28 mouse cellular contexts compared by ENCODE assay signal in genomic region chr7:19675824-19676223, GRCm38 (mm10). TPM values are rescaled to one million over a fixed set of nuclear protein-coding genes. Genes with fewer than 3 reads are reported as not detected.
DNase-seq lines count a peak whose midpoint lies in the region; ATAC-seq lines count a peak whose summit lies in the region.
"Had no signal": no experiment of that assay in that cellular context is flagged by ENCODE, and none has a peak within 500 bp of the region (broad histone marks: within the 10 kb centered on the region; RNA-seq: fewer than 3 reads in every experiment).

No protein-coding gene starts in this region.

- H3K27me3 ChIP-seq in intestine, embryonic 16.5 days (replicated peaks; ENCODE audit: control insufficient read depth, insufficient read depth, low read length), result no peaks in the 10 kb centered on the region
- H3K27me3 ChIP-seq in intestine, embryonic 15.5 days (replicated peaks), result no peaks in the 10 kb centered on the region
- H3K27me3 ChIP-seq in liver, embryonic 13.5 days, result no peaks in the 10 kb centered on the region
- no peaks in the 10 kb centered on the region for H3K27me3 ChIP-seq in limb, embryonic 10.5 days (ENCODE audit: low read depth, poor library complexity, severe bottlenecking)
- no peaks in the 10 kb centered on the region for H3K27me3 ChIP-seq in forebrain, embryonic 15.5 days
- H3K27me3 ChIP-seq: embryonic facial prominence, embryonic 12.5 days; heart, embryonic 13.5 days; hindbrain, embryonic 12.5 days; limb, embryonic 12.5 days; neural tube, embryonic 15.5 days had no signal

- H3K9me3 ChIP-seq in intestine, embryonic 16.5 days (ENCODE audit: control insufficient read depth, low read length), result no peaks in the 10 kb centered on the region
- no peaks in the 10 kb centered on the region for H3K9me3 ChIP-seq in intestine, embryonic 15.5 days
- H3K9me3 ChIP-seq in liver, embryonic 13.5 days (replicated peaks), result no peaks in the 10 kb centered on the region
- no peaks in the 10 kb centered on the region for H3K9me3 ChIP-seq in limb, embryonic 10.5 days (replicated peaks)
- no peaks in the 10 kb centered on the region for H3K9me3 ChIP-seq in forebrain, embryonic 15.5 days
- H3K9me3 ChIP-seq: embryonic facial prominence, embryonic 12.5 days; heart, embryonic 13.5 days; hindbrain, embryonic 12.5 days; limb, embryonic 12.5 days; midbrain, embryonic 10.5 days; neural tube, embryonic 15.5 days had no signal

- peaks cover 9% of the 10 kb centered on the region; the same call in 1 of the 2 replicates for H3K4me1 ChIP-seq in intestine, embryonic 16.5 days (ENCODE audit: control insufficient read depth, insufficient read depth, low read length)
- 0 out of 2 replicates have a peak, but pooled peaks cover 7% of the 10 kb centered on the region for H3K4me1 ChIP-seq in intestine, embryonic 15.5 days (replicated peaks)
- H3K4me1 ChIP-seq in liver, embryonic 13.5 days (replicated peaks), result peaks cover 18% of the 10 kb centered on the region
- no peaks in the 10 kb centered on the region for H3K4me1 ChIP-seq in limb, embryonic 10.5 days
- no peaks in the 10 kb centered on the region for H3K4me1 ChIP-seq in forebrain, embryonic 15.5 days
- H3K4me1 ChIP-seq: embryonic facial prominence, embryonic 12.5 days; heart, embryonic 13.5 days; hindbrain, embryonic 12.5 days; limb, embryonic 12.5 days; midbrain, embryonic 10.5 days; neural tube, embryonic 15.5 days had no signal

- no peak for DNase-seq in liver, embryonic 13.5 days
- no peak for DNase-seq in limb, embryonic 10.5 days (ENCODE audit: low spot score)
- DNase-seq: adrenal gland, adult 2 months; cerebellum, adult 18-20 months; cerebellum, postnatal 14 days; gastrocnemius, postnatal 10 days; heart, adult 18-20 months; heart, postnatal 14 days; kidney, adult 8-10 months; kidney, postnatal 10 days; lung, embryonic 14.5 days had no signal

- ATAC-seq in intestine, embryonic 16.5 days, result no peak
- no peak for ATAC-seq in intestine, embryonic 15.5 days
- no peak for ATAC-seq in liver, embryonic 13.5 days (ENCODE audit: low read depth)
- peak; percentile 95 for ATAC-seq in megakaryocyte, adult 5-6 weeks (ENCODE audit: poor library complexity, severe bottlenecking)
- no peak for ATAC-seq in activated CD4-positive, CD25-positive, alpha-beta regulatory T cell, adult 4 months
- ATAC-seq in forebrain, embryonic 15.5 days (replicated peaks), result no peak
- ATAC-seq: CD4-positive, CD25-positive, alpha-beta regulatory T cell, adult 4 months; forebrain, embryonic 16.5 days had no signal

- H3K9ac ChIP-seq in intestine, embryonic 16.5 days (ENCODE audit: low read depth, low read length), result no peak overlapping the region
- no peak overlapping the region for H3K9ac ChIP-seq in intestine, embryonic 15.5 days
- H3K9ac ChIP-seq in liver, embryonic 13.5 days, result peak overlapping the region; percentile 38
- H3K9ac ChIP-seq in forebrain, embryonic 15.5 days (replicated peaks), result no peak overlapping the region
- H3K9ac ChIP-seq: embryonic facial prominence, embryonic 12.5 days; heart, embryonic 13.5 days; hindbrain, embryonic 12.5 days; limb, embryonic 12.5 days; lung, embryonic 14.5 days; neural tube, embryonic 15.5 days had no signal

- H3K36me3 ChIP-seq in intestine, embryonic 16.5 days (ENCODE audit: control insufficient read depth, insufficient read depth, low read length), result no peaks in the 10 kb centered on the region
- H3K36me3 ChIP-seq in intestine, embryonic 15.5 days, result no peaks in the 10 kb centered on the region
- H3K36me3 ChIP-seq in liver, embryonic 13.5 days, result 0 out of 2 replicates have a peak, but pooled peaks cover 4% of the 10 kb centered on the region
- H3K36me3 ChIP-seq in limb, embryonic 10.5 days, result no peaks in the 10 kb centered on the region
- no peaks in the 10 kb centered on the region for H3K36me3 ChIP-seq in forebrain, embryonic 15.5 days
- H3K36me3 ChIP-seq: embryonic facial prominence, embryonic 12.5 days; heart, embryonic 13.5 days; hindbrain, embryonic 12.5 days; limb, embryonic 12.5 days; midbrain, embryonic 10.5 days; neural tube, embryonic 15.5 days had no signal

- H3K4me3 ChIP-seq in intestine, embryonic 16.5 days (ENCODE audit: low read length), result peak overlapping the region; percentile 28
- H3K4me3 ChIP-seq in intestine, embryonic 15.5 days (replicated peaks), result no peak overlapping the region
- H3K4me3 ChIP-seq in liver, embryonic 13.5 days (replicated peaks), result peak overlapping the region; percentile 37
- no peak overlapping the region for H3K4me3 ChIP-seq in limb, embryonic 10.5 days
- H3K4me3 ChIP-seq in forebrain, embryonic 15.5 days, result no peak overlapping the region
- H3K4me3 ChIP-seq: embryonic facial prominence, embryonic 12.5 days; heart, embryonic 13.5 days; hindbrain, embryonic 12.5 days; limb, embryonic 12.5 days; midbrain, embryonic 10.5 days; neural tube, embryonic 15.5 days had no signal

- H3K27ac ChIP-seq in intestine, embryonic 16.5 days (ENCODE audit: low read length), result no peak overlapping the region
- H3K27ac ChIP-seq in intestine, embryonic 15.5 days, result no peak overlapping the region
- peak overlapping the region; percentile 64 for H3K27ac ChIP-seq in liver, embryonic 13.5 days
- H3K27ac ChIP-seq in limb, embryonic 10.5 days, result no peak overlapping the region
- no peak overlapping the region for H3K27ac ChIP-seq in forebrain, embryonic 15.5 days (replicated peaks)
- H3K27ac ChIP-seq: embryonic facial prominence, embryonic 12.5 days; heart, embryonic 13.5 days; hindbrain, embryonic 12.5 days; limb, embryonic 12.5 days; midbrain, embryonic 10.5 days; neural tube, embryonic 15.5 days had no signal

- 86% methylated on average over 10 of the region's 10 CpGs for WGBS in intestine, embryonic 16.5 days
- 87% methylated on average over 10 of the region's 10 CpGs for WGBS in intestine, embryonic 15.5 days
- 60% methylated on average over 10 of the region's 10 CpGs for WGBS in liver, embryonic 13.5 days (ENCODE audit: insufficient replicate concordance)
- WGBS in limb, embryonic 10.5 days, result 89% methylated on average over 10 of the region's 10 CpGs
- 85% methylated on average over 10 of the region's 10 CpGs for WGBS in forebrain, embryonic 15.5 days

- H3K4me2 ChIP-seq in intestine, embryonic 16.5 days (ENCODE audit: low read depth, low read length), result no peak overlapping the region
- no peak overlapping the region; the same call in 1 of the 2 replicates for H3K4me2 ChIP-seq in intestine, embryonic 15.5 days (replicated peaks)
- H3K4me2 ChIP-seq in liver, embryonic 13.5 days, result peak overlapping the region; percentile 35
- H3K4me2 ChIP-seq in forebrain, embryonic 15.5 days (replicated peaks), result no peak overlapping the region
- H3K4me2 ChIP-seq: embryonic facial prominence, embryonic 12.5 days; heart, embryonic 13.5 days; hindbrain, embryonic 12.5 days; limb, embryonic 12.5 days; lung, embryonic 14.5 days; neural tube, embryonic 15.5 days had no signal

RNA-seq across cellular contexts. Expression of gene Apoc2, which starts 1.9 kb away (rescaled TPM):
- polyA plus RNA-seq in intestine, embryonic 16.5 days (2015; fragmentation: Nextera tagmentation; extraction: Ambion mirVana), result 463 and 798 TPM in 2 replicates
- polyA plus RNA-seq in intestine, embryonic 15.5 days (2015; fragmentation: Nextera tagmentation; extraction: Ambion mirVana), result 164 and 258 TPM in 2 replicates
- 568 and 648 TPM in 2 replicates for polyA plus RNA-seq in liver, embryonic 13.5 days (2015; fragmentation: Nextera tagmentation; extraction: Ambion mirVana)
- total RNA-seq in megakaryocyte, adult 5-6 weeks (2015), result 90.8 and 107 TPM in 2 replicates
- 79.2 and 97.6 TPM in 2 replicates for total RNA-seq in megakaryocyte, adult 5-6 weeks (2017)
- polyA plus RNA-seq in activated CD4-positive, CD25-positive, alpha-beta regulatory T cell, adult 4 months (2017; shearing (Covaris generic)), result not detected
- polyA plus RNA-seq in limb, embryonic 10.5 days (2016; fragmentation: Nextera tagmentation; extraction: Ambion mirVana), result 0.28 TPM in 1 of 2 replicates, not detected in the other
- polyA plus RNA-seq in forebrain, embryonic 15.5 days (2015; fragmentation: Nextera tagmentation; extraction: Ambion mirVana), result not detected in 2 replicates
- total RNA-seq: layer of hippocampus, postnatal 14 days; left cerebral cortex, postnatal 10 days; midbrain, postnatal 0 days had no signal
- polyA plus RNA-seq: CD4-positive, CD25-positive, alpha-beta regulatory T cell, adult 4 months; forebrain, embryonic 16.5 days; hindbrain, embryonic 12.5 days; limb, embryonic 12.5 days had no signal

RNA-seq across cellular contexts. Expression of gene Gm44805, which starts 5.4 kb away (rescaled TPM):
- not detected in 2 replicates for polyA plus RNA-seq in intestine, embryonic 16.5 days (2015; fragmentation: Nextera tagmentation; extraction: Ambion mirVana)
- 0.71 and 1.2 TPM in 2 replicates for polyA plus RNA-seq in intestine, embryonic 15.5 days (2015; fragmentation: Nextera tagmentation; extraction: Ambion mirVana)
- polyA plus RNA-seq in liver, embryonic 13.5 days (2015; fragmentation: Nextera tagmentation; extraction: Ambion mirVana), result 5.6 and 7.5 TPM in 2 replicates
- not detected in 2 replicates for total RNA-seq in megakaryocyte, adult 5-6 weeks (2015)
- total RNA-seq in megakaryocyte, adult 5-6 weeks (2017), result not detected in 2 replicates
- not detected for polyA plus RNA-seq in activated CD4-positive, CD25-positive, alpha-beta regulatory T cell, adult 4 months (2017; shearing (Covaris generic))
- polyA plus RNA-seq in limb, embryonic 10.5 days (2016; fragmentation: Nextera tagmentation; extraction: Ambion mirVana), result not detected in 2 replicates
- not detected in 2 replicates for polyA plus RNA-seq in forebrain, embryonic 15.5 days (2015; fragmentation: Nextera tagmentation; extraction: Ambion mirVana)
- total RNA-seq: gastrocnemius, postnatal 10 days; heart, adult 18-20 months; heart, postnatal 14 days; layer of hippocampus, postnatal 14 days; left cerebral cortex, postnatal 10 days; midbrain, postnatal 0 days had no signal
- polyA plus RNA-seq: CD4-positive, CD25-positive, alpha-beta regulatory T cell, adult 4 months; embryonic facial prominence, embryonic 12.5 days; forebrain, embryonic 16.5 days; heart, embryonic 13.5 days; hindbrain, embryonic 12.5 days; limb, embryonic 12.5 days; lung, embryonic 14.5 days; midbrain, embryonic 10.5 days; midbrain, postnatal 0 days; neural tube, embryonic 15.5 days; urinary bladder, adult 2 months had no signal

RNA-seq across cellular contexts. Expression of gene Apoc4, which starts 5.5 kb away (rescaled TPM):
- polyA plus RNA-seq in intestine, embryonic 16.5 days (2015; fragmentation: Nextera tagmentation; extraction: Ambion mirVana), result 2.6 and 8.3 TPM in 2 replicates
- polyA plus RNA-seq in intestine, embryonic 15.5 days (2015; fragmentation: Nextera tagmentation; extraction: Ambion mirVana), result 4.7 and 7.0 TPM in 2 replicates
- polyA plus RNA-seq in liver, embryonic 13.5 days (2015; fragmentation: Nextera tagmentation; extraction: Ambion mirVana), result 58.3 and 74.0 TPM in 2 replicates
- total RNA-seq in megakaryocyte, adult 5-6 weeks (2015), result not detected in 2 replicates
- total RNA-seq in megakaryocyte, adult 5-6 weeks (2017), result 0.04 TPM in 1 of 2 replicates, not detected in the other
- polyA plus RNA-seq in activated CD4-positive, CD25-positive, alpha-beta regulatory T cell, adult 4 months (2017; shearing (Covaris generic)), result under 1 TPM in 1 of 2 experiments, not detected in 1; 0.44 TPM
- 0.06 TPM in 1 of 2 replicates, not detected in the other for polyA plus RNA-seq in limb, embryonic 10.5 days (2016; fragmentation: Nextera tagmentation; extraction: Ambion mirVana)
- polyA plus RNA-seq in forebrain, embryonic 15.5 days (2015; fragmentation: Nextera tagmentation; extraction: Ambion mirVana), result not detected in 2 replicates
- total RNA-seq: heart, adult 18-20 months; heart, postnatal 14 days; layer of hippocampus, postnatal 14 days; left cerebral cortex, postnatal 10 days; midbrain, postnatal 0 days had no signal
- polyA plus RNA-seq: embryonic facial prominence, embryonic 12.5 days; forebrain, embryonic 16.5 days; hindbrain, embryonic 12.5 days; limb, embryonic 12.5 days; midbrain, embryonic 10.5 days; midbrain, postnatal 0 days had no signal

RNA-seq across cellular contexts. Expression of gene Clptm1, which starts 11.0 kb away (rescaled TPM):
- polyA plus RNA-seq in intestine, embryonic 16.5 days (2015; fragmentation: Nextera tagmentation; extraction: Ambion mirVana), result 70.5 and 77.6 TPM in 2 replicates
- 77.2 and 85.6 TPM in 2 replicates for polyA plus RNA-seq in intestine, embryonic 15.5 days (2015; fragmentation: Nextera tagmentation; extraction: Ambion mirVana)
- polyA plus RNA-seq in liver, embryonic 13.5 days (2015; fragmentation: Nextera tagmentation; extraction: Ambion mirVana), result 45.2 and 51.0 TPM in 2 replicates
- total RNA-seq in megakaryocyte, adult 5-6 weeks (2015), result 56.6 and 62.8 TPM in 2 replicates
- 33.2 and 37.8 TPM in 2 replicates for total RNA-seq in megakaryocyte, adult 5-6 weeks (2017)
- 10 to 100 TPM; 35.4 to 40.9 TPM for polyA plus RNA-seq in activated CD4-positive, CD25-positive, alpha-beta regulatory T cell, adult 4 months (2017; shearing (Covaris generic))
- polyA plus RNA-seq in limb, embryonic 10.5 days (2016; fragmentation: Nextera tagmentation; extraction: Ambion mirVana), result 84.5 and 86.3 TPM in 2 replicates
- 92.4 and 99.6 TPM in 2 replicates for polyA plus RNA-seq in forebrain, embryonic 15.5 days (2015; fragmentation: Nextera tagmentation; extraction: Ambion mirVana)

RNA-seq across cellular contexts. Expression of gene Apoc1, which starts 16.6 kb away (rescaled TPM):
- 39.5 and 43.2 TPM in 2 replicates for polyA plus RNA-seq in intestine, embryonic 16.5 days (2015; fragmentation: Nextera tagmentation; extraction: Ambion mirVana)
- polyA plus RNA-seq in intestine, embryonic 15.5 days (2015; fragmentation: Nextera tagmentation; extraction: Ambion mirVana), result 27.1 and 34.7 TPM in 2 replicates
- 247 and 261 TPM in 2 replicates for polyA plus RNA-seq in liver, embryonic 13.5 days (2015; fragmentation: Nextera tagmentation; extraction: Ambion mirVana)
- 3.8 and 7.8 TPM in 2 replicates for total RNA-seq in megakaryocyte, adult 5-6 weeks (2015)
- 4.2 and 15.8 TPM in 2 replicates for total RNA-seq in megakaryocyte, adult 5-6 weeks (2017)
- not detected for polyA plus RNA-seq in activated CD4-positive, CD25-positive, alpha-beta regulatory T cell, adult 4 months (2017; shearing (Covaris generic))
- 3.0 and 4.8 TPM in 2 replicates for polyA plus RNA-seq in limb, embryonic 10.5 days (2016; fragmentation: Nextera tagmentation; extraction: Ambion mirVana)
- polyA plus RNA-seq in forebrain, embryonic 15.5 days (2015; fragmentation: Nextera tagmentation; extraction: Ambion mirVana), result 1.2 TPM in 2 replicates
- polyA plus RNA-seq: CD4-positive, CD25-positive, alpha-beta regulatory T cell, adult 4 months had no signal

Comparison
In these comparisons a context has a peak if more than half of its experiments do, and no peak if none do; other contexts are left out.
1. H3K4me3 ChIP-seq: peak in intestine, embryonic 16.5 days (single experiment) and liver, embryonic 13.5 days (single experiment); none in intestine, embryonic 15.5 days (single experiment), limb, embryonic 10.5 days (single experiment) and forebrain, embryonic 15.5 days (single experiment).
2. RNA of gene Apoc2, which starts 1.9 kb away (polyA plus RNA-seq): 568 to 648 TPM in liver, embryonic 13.5 days, 463 to 798 TPM in intestine, embryonic 16.5 days and 164 to 258 TPM in intestine, embryonic 15.5 days; 0.28 TPM in limb, embryonic 10.5 days, not detected in forebrain, embryonic 15.5 days and not detected in activated CD4-positive, CD25-positive, alpha-beta regulatory T cell, adult 4 months; every median in the first group is over 100 times any median in the second.